Mouse (Mus musculus): Measurements from ENCODE around the gene Nol4l. TPM values are rescaled to one million over a fixed set of nuclear protein-coding genes. Genes with fewer than 3 reads are reported as not detected.

The Nol4l gene
- total RNA-seq, 2 experiments from 2014 or later = 44.8 to 46.8 TPM

DNA sequence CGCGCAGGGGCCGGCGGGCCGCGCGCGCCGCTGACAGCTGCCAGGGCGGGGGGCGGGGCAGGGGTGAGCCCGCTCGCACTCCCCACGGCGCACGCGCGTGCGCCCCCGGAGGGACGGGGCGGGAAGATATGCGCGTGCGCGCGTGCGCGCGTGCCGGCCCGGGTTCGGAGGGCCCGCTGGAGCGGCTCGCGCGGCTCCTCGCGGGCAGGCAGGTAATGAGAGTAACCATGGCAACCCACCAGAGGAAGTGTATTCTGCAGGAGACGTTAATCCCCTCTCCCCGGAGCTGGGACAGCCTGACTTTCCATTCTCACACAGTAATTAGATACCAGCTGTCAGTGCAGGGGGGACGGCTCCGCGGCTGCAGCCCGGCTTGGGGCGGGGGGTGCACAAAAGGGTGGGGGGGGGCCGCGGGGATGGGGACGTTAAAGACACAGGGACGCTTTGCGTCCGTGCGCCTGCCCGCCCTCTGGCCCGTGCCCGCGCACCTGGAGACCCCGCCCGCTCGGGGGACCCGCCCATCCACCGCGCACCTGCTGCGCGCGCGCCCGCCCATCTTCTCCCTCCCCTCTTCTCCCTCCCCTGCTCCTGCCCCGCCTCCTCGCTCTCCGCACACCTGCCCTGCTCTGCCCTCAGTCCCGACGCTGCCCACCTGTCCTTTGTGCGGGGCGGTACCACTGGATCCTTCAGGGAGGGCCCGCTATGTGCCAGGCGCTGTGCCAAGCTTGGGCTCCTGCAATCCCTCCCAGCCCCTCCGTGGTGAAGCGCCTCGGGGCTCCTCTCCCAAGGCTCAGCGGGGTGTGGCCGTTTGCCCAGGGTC, 37.0 kb downstream of the Nol4l start, which contains the start of gene 4930404H24Rik:
TSS of gene 4930404H24Rik (plus strand) at position 218 of the 820 bp plus-strand sequence.
- intact Hi-C loops (cut with DNase I) = no loop called here
- peak; percentile 80 to 81 for DNase-seq (ENCODE audit: low spot score in 2 of 2)

- intact Hi-C loops (cut with DNase I) = no loop called here
- DNase-seq (ENCODE audit: low spot score in 2 of 2) = no peak
Measured at GRCm38 (mm10) chr2:153492179-153492517, 37.6 kb downstream of the Nol4l start.

GRCm38 (mm10) chr2:153491512-153492178, 38.1 kb downstream of the Nol4l start:
- no peak for DNase-seq (ENCODE audit: low spot score in 2 of 2)
- intact Hi-C loops (cut with DNase I) = no loop called here

- DNase-seq (ENCODE audit: low spot score in 2 of 2) = no peak
- intact Hi-C loops (cut with DNase I) = no loop called here
Measured at GRCm38 (mm10) chr2:153490940-153491339, 38.8 kb downstream of the Nol4l start.

DNA sequence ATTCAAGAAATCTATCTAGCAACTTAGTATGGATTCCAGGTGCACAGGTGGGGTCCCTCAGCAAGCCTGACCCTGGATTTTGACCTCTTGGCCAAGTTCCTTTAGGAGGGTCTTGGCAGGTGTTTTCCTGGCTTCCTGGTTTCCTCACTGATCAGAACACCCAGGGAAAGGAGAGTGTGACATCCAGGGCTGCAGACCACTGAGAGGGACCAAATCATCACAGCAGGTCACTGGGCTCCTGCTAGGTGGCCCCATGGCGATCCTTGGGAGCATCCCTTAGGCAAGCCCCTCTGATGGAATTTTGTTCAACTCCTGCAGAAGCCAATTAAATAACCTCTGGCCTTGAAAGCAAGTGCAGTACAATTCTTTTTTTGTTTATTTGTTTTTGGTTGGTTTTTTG, 39.7 kb downstream of the Nol4l start:
- no peak for DNase-seq (ENCODE audit: low spot score in 2 of 2)
- intact Hi-C loops (cut with DNase I) = no loop called here

- no peak for DNase-seq (ENCODE audit: low spot score in 2 of 2)
- intact Hi-C loops (cut with DNase I) = no loop called here
Measured at GRCm38 (mm10) chr2:153484071-153484470, 45.7 kb downstream of the Nol4l start.

DNA sequence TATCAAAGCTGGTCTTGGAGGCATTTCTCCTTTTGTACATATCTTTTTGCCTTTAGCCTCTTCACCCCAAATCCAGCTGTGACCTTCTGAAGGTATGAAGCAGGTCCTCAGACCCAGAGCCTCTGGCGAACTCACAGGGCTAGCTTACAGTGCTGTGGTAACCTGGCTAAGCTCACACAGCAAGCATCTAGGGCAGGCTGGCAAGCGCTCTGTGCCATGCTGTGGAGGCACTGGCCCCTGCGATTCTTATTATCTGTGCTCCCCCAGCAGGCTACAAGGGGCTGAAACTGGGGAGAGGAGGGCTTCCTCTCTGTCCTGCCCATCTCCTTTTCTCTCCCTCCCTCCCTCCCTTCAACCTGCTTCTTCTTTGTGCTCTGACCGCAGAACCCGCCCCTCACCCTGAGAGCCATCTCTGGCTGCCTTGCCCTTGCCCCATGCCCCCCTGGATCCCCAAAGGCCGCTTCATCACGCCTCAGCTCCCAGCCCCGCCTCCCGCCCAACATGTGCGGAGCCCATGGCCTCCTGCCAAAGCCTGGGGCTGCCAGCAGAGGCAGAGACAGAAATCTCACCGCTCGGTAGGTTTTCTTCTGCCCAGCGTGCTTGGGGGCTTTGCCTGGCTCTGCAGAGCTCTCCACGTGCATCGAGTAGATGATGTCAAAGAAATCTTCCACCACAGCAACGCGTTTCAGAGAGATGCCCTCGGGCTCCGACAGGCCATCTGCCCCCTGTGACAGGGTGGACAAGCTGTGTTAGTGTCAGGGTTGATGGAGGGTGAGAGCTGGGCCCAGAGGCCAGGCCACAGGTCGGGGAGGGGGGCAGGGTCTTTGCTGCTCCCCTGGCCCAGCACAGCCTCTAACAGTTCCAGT, 46.4 kb downstream of the Nol4l start:
- DNase-seq (ENCODE audit: low spot score in 2 of 2) = peak; percentile 72 to 81
- intact Hi-C loops (cut with DNase I) = no loop called here

DNA sequence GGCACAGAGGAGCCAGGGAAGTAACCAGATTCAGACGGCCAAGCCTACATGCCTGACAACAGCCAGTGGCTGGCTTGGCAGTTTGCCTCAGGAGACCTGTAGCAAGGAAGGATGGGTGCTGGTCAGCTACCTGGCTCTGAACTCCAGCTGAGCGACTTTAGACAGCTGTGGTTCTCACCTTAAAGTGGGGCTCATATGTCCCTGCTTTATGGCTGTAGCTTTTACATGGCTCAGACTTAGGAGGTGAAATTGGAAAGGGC, 48.0 kb downstream of the Nol4l start:
- intact Hi-C loops (cut with DNase I) = no loop called here
- no peak for DNase-seq (ENCODE audit: low spot score in 2 of 2)

DNA sequence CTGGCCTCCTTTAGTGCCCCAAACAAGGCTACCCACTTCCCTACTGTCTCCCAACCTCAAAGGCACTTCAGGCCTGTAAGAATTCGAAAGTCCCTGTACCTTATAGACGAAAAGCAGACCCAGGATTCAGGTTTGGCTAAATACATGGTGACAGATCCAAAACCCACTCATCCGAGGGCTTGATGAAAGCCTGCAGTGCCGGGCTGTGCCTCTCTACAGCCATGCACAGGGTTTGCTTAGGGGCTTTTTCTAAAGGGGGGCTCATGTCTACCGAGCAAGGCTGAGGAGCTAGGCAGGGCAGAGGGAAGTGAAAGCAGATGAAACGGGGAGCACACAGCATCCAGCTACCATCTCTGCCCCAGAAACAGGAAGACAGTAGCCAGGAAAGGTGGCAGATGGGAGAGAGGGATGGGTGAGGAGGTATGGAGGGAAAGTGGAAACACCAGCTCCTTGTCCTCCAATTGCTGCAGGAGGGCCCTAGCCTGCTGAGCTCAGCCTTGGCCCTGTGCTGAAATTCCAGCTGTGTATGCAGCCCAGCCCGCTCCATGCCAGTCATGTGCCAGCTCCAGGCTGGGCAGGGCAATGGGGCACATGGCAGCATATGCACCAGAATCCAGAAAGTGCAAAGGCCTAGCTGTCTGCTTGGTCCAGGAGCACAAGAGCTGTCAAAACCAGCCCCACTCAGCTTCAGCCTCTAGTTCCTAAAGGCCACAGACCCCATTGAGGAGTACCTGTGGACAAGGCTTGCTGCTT, 48.5 kb downstream of the Nol4l start:
- DNase-seq (ENCODE audit: low spot score in 2 of 2) = no peak
- intact Hi-C loops (cut with DNase I) = no loop called here

GRCm38 (mm10) chr2:153479486-153479885, 50.3 kb downstream of the Nol4l start:
- intact Hi-C loops (cut with DNase I) = loop anchor here (5.0 kb wide), 1 partner anchor 48 kb away; the partner anchor contains the start of gene Nol4l

GRCm38 (mm10) chr2:153478583-153478982, 51.2 kb downstream of the Nol4l start:
- intact Hi-C loops (cut with DNase I) = loop anchor here (1.0 to 5.0 kb wide), 2 partner anchors 49 to 108 kb away; partner anchors contain the start of gene Nol4l
- DNase-seq (ENCODE audit: low spot score in 2 of 2) = peak; percentile 67 to 77

More at GRCm38 (mm10) chr2:153479486-153479885, 50.3 kb downstream of the Nol4l start:
- no peak for DNase-seq (ENCODE audit: low spot score in 2 of 2)

DNA sequence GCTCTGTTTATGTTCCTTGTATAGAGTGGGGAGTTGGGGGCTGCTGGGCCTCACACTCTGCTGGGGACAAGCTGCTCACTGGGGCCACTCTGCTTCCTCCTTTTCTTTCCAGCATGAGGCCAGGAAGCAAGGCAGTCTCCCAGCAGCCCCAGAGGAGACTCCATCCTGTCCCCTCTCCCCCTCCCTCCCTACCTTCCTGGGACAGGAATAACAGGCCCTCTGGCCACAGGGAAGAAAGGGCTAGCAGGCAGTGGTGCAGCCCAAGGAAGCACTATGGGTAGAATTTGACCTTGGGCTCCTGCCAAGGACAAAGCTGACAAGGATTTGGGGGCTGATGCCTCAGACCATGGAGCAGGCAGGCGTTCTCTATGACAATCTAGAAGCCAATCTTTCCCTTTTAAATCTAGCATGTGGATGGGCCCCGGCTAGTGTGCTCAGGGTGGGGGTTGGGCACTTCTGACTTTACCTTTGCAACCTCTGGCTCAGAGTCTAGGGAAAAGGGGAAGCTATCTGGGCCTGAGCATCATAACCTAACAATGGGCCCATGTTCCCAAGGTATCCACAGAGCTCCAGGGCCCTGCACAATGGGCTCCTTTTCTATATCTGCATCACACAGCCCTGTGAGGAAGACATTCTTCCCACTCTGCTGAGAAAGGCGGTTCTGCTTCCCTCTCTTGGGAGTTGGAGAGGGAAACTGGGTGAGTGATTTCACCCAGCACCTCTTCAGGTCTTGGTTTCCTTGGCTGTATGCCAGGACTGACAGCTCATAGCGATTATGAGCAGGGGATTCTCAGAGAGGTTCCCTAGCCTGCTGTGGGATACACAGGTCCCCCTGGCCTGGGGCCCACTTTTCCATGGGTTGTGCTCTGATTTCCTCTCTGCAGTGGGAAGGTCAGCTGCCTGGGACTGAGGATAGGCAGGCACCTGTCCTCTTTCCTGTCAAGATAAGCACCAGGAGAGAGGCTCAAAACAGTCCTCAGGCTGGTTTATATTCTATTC, 54.4 kb downstream of the Nol4l start:
- peak; percentile 40 to 53 for DNase-seq (ENCODE audit: low spot score in 2 of 2)
- intact Hi-C loops (cut with DNase I) = loop anchor here (5.0 kb wide), 1 partner anchor 52 kb away; the partner anchor contains the start of gene Nol4l

- intact Hi-C loops (cut with DNase I) = no loop called here
- no peak for DNase-seq (ENCODE audit: low spot score in 2 of 2)
Measured at GRCm38 (mm10) chr2:153470983-153471382, 58.8 kb downstream of the Nol4l start.

DNA sequence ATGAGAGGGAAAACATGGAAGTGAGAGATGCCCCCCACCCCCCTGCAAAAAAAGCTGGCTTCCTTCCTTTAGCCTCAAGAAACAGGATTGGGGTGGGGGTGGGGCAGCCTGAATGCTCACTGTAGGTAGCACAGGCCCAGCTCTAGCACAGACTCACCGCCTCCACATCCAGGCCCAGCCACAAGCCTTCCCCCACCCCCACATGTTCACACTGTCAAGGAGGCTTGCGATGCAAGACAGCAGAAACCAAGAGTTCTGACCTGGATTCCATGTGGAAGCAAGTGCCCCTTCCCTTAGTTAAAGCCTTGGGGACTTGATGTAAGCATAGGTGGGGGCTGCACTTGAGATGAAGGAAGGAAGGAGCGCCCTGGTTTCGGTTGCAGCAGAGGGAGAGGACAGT, 60.0 kb downstream of the Nol4l start:
- DNase-seq (ENCODE audit: low spot score in 2 of 2) = peak in 1 of 2 experiments; percentile 46
- intact Hi-C loops (cut with DNase I) = no loop called here

GRCm38 (mm10) chr2:153469317-153469716, 60.5 kb downstream of the Nol4l start:
- intact Hi-C loops (cut with DNase I) = no loop called here
- DNase-seq (ENCODE audit: low spot score in 2 of 2) = no peak

DNA sequence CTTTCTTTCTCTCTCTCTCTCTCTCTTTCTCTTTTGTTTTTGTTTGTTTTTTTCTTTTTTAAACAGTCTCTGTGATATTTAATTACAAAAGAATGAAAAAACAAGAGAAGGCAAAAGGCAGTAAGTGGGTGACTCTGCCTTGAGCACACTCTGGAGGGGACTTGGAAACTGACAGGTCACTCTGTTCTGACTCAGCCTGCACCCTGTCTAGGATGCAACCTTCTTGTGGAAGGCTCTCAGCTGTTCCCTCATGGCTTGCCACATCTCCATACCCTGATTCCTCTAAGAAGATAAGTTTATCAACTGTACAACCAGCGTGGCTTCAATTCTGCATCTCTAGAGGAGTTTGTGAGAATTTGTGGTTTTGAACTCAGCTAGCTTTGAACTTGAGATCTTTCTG, 62.4 kb downstream of the Nol4l start:
- intact Hi-C loops (cut with DNase I) = no loop called here
- no peak for DNase-seq (ENCODE audit: low spot score in 2 of 2)

GRCm38 (mm10) chr2:153463257-153463656, 66.5 kb downstream of the Nol4l start:
- DNase-seq (ENCODE audit: low spot score in 2 of 2) = no peak
- intact Hi-C loops (cut with DNase I) = no loop called here

GRCm38 (mm10) chr2:153458022-153458441, 71.7 kb downstream of the Nol4l start:
- DNase-seq (ENCODE audit: low spot score in 2 of 2) = no peak
- intact Hi-C loops (cut with DNase I) = no loop called here
